Mouse (Mus musculus): ENCODE data around the gene Krtap5-5. TPM values are rescaled to one million over a fixed set of nuclear protein-coding genes. Genes with fewer than 3 reads are reported as not detected.
A peak's percentile ranks its signal among the peaks of the same experiment; 100 is the strongest.
"Not testable (repeated sequence)": the region's sequence is repeated elsewhere in the genome, so short reads cannot be mapped to it uniquely, and the experiment has no call there.

Gene Krtap5-5
- total RNA-seq (2021): not detected
- long read RNA-seq, experiment 1: 0 reads
- long read RNA-seq, experiment 2: 0 reads

DNA sequence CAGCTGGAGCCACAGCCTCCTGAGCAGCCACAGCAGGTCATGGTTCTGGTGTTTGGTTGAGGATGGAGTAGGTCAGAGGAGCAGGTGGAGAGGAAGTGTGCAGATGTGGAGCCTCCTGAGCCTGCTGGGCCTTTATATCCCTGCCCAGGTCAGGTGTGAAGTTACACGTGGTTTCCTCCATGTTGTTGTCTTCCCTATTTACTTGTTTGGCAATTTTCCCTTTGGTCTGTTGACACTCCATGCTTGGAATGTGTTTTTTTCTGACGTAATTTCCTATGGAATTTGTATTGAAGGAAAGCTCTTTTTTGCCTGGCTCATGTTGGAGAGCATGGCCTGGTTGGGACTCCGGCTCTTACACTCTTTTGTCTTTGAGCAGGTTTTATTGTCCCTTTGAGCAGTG lies at the start of gene Krtap5-5:
Gene Krtap5-5 (minus strand): TSS at position 101 of the 400 bp plus-strand sequence.
- H3K27ac ChIP-seq; H3K4me3 ChIP-seq; DNase-seq; intact Hi-C loops (cut with DNase I): not testable (repeated sequence)

- intact Hi-C loops (cut with DNase I); DNase-seq; H3K4me3 ChIP-seq; H3K27ac ChIP-seq: not testable (repeated sequence)
Observed at GRCm38 (mm10) chr7:142279291-142279690, 49.5 kb upstream of the Krtap5-5 start.

- peak; percentile 68 for DNase-seq
- intact Hi-C loops (cut with DNase I): loop anchor here (1.0 kb wide), 1 partner anchor 15 kb away; no protein-coding TSS in a partner anchor
Observed at GRCm38 (mm10) chr7:142278183-142278582, 48.4 kb upstream of the Krtap5-5 start.

DNA sequence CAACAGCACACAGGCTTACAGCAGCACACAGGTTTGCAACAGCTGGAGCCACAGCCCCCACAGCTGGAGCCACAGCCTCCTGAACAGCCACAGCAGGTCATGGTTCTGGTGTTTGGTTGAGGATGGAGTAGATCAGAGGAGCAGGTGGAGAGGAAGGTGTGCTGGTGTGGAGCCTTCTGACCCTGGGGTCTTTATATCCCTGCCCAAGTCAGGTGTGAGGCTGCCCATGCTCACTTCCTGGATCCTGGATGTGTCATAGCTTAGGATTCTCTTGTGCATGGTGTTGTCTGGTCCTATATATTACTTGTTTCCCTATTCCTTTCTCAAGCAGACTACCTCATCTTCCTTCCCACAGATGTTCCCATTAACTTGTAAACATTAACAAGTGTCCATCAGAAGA lies 44.5 kb upstream of the Krtap5-5 start, which contains the start of gene Gm4559:
Gene Gm4559 (minus strand): TSS at position 101 of the 400 bp plus-strand sequence.
- DNase-seq; intact Hi-C loops (cut with DNase I); H3K4me3 ChIP-seq; H3K27ac ChIP-seq: not testable (repeated sequence)

More at GRCm38 (mm10) chr7:142278183-142278582, 48.4 kb upstream of the Krtap5-5 start:
- TF ChIP-seq CTCF (IDR thresholded peaks at IDR 0.05): peak; percentile 65
- not testable (repeated sequence) for H3K4me3 ChIP-seq, H3K27ac ChIP-seq

DNA sequence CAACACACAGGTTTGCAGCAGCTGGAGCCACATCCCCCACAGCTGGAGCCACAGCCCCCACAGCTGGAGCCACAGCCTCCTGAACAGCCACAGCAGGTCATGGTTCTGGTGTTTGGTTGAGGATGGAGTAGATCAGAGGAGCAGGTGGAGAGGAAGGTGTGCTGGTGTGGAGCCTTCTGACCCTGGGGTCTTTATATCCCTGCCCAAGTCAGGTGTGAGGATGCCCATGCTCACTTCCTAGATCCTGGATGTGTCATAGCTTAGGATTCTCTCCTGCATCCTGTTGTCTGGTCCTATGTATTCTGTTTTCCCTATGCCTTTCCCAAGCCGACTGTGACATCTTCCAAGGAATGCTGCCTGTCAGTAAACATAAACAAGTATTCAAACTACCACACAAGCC lies 28.5 kb upstream of the Krtap5-5 start, which contains the start of gene Gm2431:
Gene Gm2431 (minus strand): TSS at position 101 of the 400 bp plus-strand sequence.
- H3K27ac ChIP-seq; DNase-seq; intact Hi-C loops (cut with DNase I); H3K4me3 ChIP-seq: not testable (repeated sequence)

GRCm38 (mm10) chr7:142255517-142255916 lies 25.7 kb upstream of the Krtap5-5 start:
- TF ChIP-seq CTCF (IDR thresholded peaks at IDR 0.05): peak; percentile 71
- H3K27ac ChIP-seq: no peak overlapping the region
- no peak for DNase-seq
- no peak overlapping the region for H3K4me3 ChIP-seq
- intact Hi-C loops (cut with DNase I): no loop called here

DNA sequence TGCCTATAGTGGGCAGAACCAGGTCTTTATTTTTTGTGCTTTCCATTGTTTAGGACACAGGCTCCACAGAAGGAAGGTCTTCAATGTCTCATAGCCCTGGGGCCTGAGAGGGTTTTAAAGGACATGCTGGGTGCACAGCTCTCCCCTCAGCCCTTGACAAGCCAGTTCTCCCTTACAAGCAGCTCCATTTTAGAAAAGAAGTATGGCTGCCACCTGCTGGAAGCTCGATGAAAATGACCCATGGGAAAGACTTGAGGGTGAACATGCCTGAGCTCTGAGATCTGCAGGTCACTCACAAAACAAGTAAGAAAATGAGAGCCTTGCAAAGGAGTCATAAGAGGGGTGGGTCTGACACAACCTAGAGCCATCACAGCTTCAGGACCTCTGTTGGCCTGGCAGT lies 20.1 kb upstream of the Krtap5-5 start:
- intact Hi-C loops (cut with DNase I): loop anchor here (5.0 kb wide), 1 partner anchor 103 kb away; no protein-coding TSS in a partner anchor
- peak; percentile 44; the same call in 1 of the 2 replicates for TF ChIP-seq CTCF (IDR thresholded peaks at IDR 0.05)
- no peak overlapping the region for H3K27ac ChIP-seq
- no peak overlapping the region for H3K4me3 ChIP-seq
- DNase-seq: no peak

DNA sequence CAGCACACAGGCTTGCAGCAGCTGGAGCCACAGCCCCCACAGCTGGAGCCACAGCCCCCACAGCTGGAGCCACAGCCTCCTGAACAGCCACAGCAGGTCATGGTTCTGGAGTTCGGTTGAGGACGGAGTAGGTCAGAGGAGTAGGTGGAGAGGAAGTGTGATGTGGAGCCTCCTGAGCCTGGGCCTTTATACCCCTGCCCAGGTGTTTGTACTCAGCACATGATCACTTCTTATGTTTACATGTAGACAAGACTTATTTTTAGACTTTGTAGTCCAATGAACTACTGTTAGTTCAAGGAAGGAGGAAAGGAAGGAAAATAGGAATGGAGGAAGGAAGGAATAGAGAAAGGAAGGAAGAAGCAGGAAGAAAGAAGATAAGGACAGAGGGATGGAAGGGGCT lies 11.2 kb upstream of the Krtap5-5 start, which contains the start of gene Gm40460:
Gene Gm40460 (minus strand): TSS at position 101 of the 400 bp plus-strand sequence.
- TF ChIP-seq CTCF (IDR thresholded peaks at IDR 0.05): no peak
- DNase-seq: no peak
- H3K27ac ChIP-seq: no peak within 1 kb of the TSS
- intact Hi-C loops (cut with DNase I): no loop called here
- H3K4me3 ChIP-seq: no peak within 1 kb of the TSS

- Histone ChIP-seq H3K4me3 (no peak overlapping the region), H3K27ac (no peak overlapping the region)
- no peak for TF ChIP-seq CTCF (IDR thresholded peaks at IDR 0.05)
- intact Hi-C loops (cut with DNase I): no loop called here
- no peak for DNase-seq
Observed at GRCm38 (mm10) chr7:142231540-142231939, 1.8 kb upstream of the Krtap5-5 start.

GRCm38 (mm10) chr7:142224518-142224917 lies 5.3 kb downstream of the Krtap5-5 start:
- no peak for DNase-seq
- no peak for TF ChIP-seq CTCF (IDR thresholded peaks at IDR 0.05)
- intact Hi-C loops (cut with DNase I): no loop called here
- Histone ChIP-seq H3K4me3 (no peak overlapping the region), H3K27ac (no peak overlapping the region)

- intact Hi-C loops (cut with DNase I): not testable (repeated sequence)
Observed at GRCm38 (mm10) chr7:142212136-142212535, 17.6 kb downstream of the Krtap5-5 start.

GRCm38 (mm10) chr7:142211559-142211958 lies 18.2 kb downstream of the Krtap5-5 start, which contains the start of gene Gm7579:
Gene Gm7579 (plus strand): TSS chr7:142211859.
- intact Hi-C loops (cut with DNase I): no loop called here
- H3K4me3 ChIP-seq: no peak within 1 kb of the TSS
- no peak for DNase-seq
- no peak within 1 kb of the TSS for H3K27ac ChIP-seq
- no peak for TF ChIP-seq CTCF (IDR thresholded peaks at IDR 0.05)

More at GRCm38 (mm10) chr7:142212136-142212535, 17.6 kb downstream of the Krtap5-5 start:
- H3K4me3 ChIP-seq, DNase-seq, H3K27ac ChIP-seq: not testable (repeated sequence)

GRCm38 (mm10) chr7:142206891-142207290 lies 22.9 kb downstream of the Krtap5-5 start:
- DNase-seq; H3K27ac ChIP-seq; H3K4me3 ChIP-seq; intact Hi-C loops (cut with DNase I): not testable (repeated sequence)

DNA sequence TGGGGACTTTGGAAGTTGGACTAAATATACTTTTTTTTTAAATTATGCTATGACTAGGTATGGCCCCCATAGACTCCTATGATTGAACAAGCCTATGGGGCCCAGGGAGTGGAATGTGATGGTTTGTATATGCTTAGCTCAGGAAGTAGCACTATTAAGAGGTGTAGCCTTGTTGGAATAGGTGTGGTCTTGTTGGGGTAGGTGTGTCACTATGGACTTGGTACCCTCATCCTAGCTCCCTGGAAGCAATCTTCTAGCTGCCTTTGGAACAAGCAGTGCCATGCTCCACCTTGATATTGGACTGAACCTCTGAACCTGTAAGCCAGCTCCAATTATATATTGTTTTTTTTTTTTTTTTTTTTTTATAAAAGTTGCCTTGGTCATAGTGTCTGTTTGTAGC lies 24.3 kb downstream of the Krtap5-5 start:
- intact Hi-C loops (cut with DNase I): no loop called here
- no peak for DNase-seq
- Histone ChIP-seq H3K4me3 (no peak overlapping the region), H3K27ac (no peak overlapping the region)
- TF ChIP-seq CTCF (IDR thresholded peaks at IDR 0.05): no peak

Measured in gastrocnemius, adult 2 months (tissue).